Mouse (Mus musculus): ENCODE measurements around the gene Ccdc102a. TPM values are rescaled to one million over a fixed set of nuclear protein-coding genes. Genes with fewer than 3 reads are reported as not detected.

Ccdc102a gene
- total RNA-seq, 2 experiments from 2014 or later = 3.3 to 10.7 TPM

Other genes starting within 250 kb of the Ccdc102a start
- not detected in 2 replicates for gene Pllp, start 221.8 kb downstream of the Ccdc102a start, total RNA-seq (2015)
- gene Pllp, start 221.8 kb downstream of the Ccdc102a start, total RNA-seq (2017) = not detected in 2 replicates
- not detected in 2 replicates for gene Ccl22, start 172.5 kb downstream of the Ccdc102a start, total RNA-seq (2015)
- not detected in 2 replicates for gene Ccl22, start 172.5 kb downstream of the Ccdc102a start, total RNA-seq (2017)
- 0.13 and 0.18 TPM in 2 replicates for gene Cx3cl1, start 146.1 kb downstream of the Ccdc102a start, total RNA-seq (2015)
- not detected in 2 replicates for gene Cx3cl1, start 146.1 kb downstream of the Ccdc102a start, total RNA-seq (2017)
- gene Ccl17, start 107.6 kb downstream of the Ccdc102a start, total RNA-seq (2015) = 2.4 TPM in 1 of 2 replicates, not detected in the other
- 1.4 TPM in 1 of 2 replicates, not detected in the other for gene Ccl17, start 107.6 kb downstream of the Ccdc102a start, total RNA-seq (2017)
- gene Coq9, start 79.8 kb downstream of the Ccdc102a start, total RNA-seq (2015) = 12.8 and 16.6 TPM in 2 replicates
- gene Coq9, start 79.8 kb downstream of the Ccdc102a start, total RNA-seq (2017) = 22.1 and 24.8 TPM in 2 replicates
- 13.0 and 28.9 TPM in 2 replicates for gene Ciapin1, start 79.7 kb downstream of the Ccdc102a start, total RNA-seq (2015)
- gene Ciapin1, start 79.7 kb downstream of the Ccdc102a start, total RNA-seq (2017) = 13.5 and 19.5 TPM in 2 replicates
- gene Polr2c, start 60.6 kb downstream of the Ccdc102a start, total RNA-seq (2015) = 44.1 and 46.4 TPM in 2 replicates
- gene Polr2c, start 60.6 kb downstream of the Ccdc102a start, total RNA-seq (2017) = 40.3 and 43.5 TPM in 2 replicates
- 0.75 TPM in 1 of 2 replicates, not detected in the other for gene Dok4, start 41.8 kb downstream of the Ccdc102a start, total RNA-seq (2015)
- gene Dok4, start 41.8 kb downstream of the Ccdc102a start, total RNA-seq (2017) = 0.69 and 0.92 TPM in 2 replicates
- gene Adgrg5, start 5.6 kb upstream of the Ccdc102a start, total RNA-seq (2015) = 0.58 and 2.4 TPM in 2 replicates
- gene Adgrg5, start 5.6 kb upstream of the Ccdc102a start, total RNA-seq (2017) = 0.45 and 1.2 TPM in 2 replicates
- 7.3 and 7.8 TPM in 2 replicates for gene Adgrg1, start 56.7 kb upstream of the Ccdc102a start, total RNA-seq (2015)
- gene Adgrg1, start 56.7 kb upstream of the Ccdc102a start, total RNA-seq (2017) = 2.8 and 14.0 TPM in 2 replicates
- gene Adgrg3, start 99.6 kb upstream of the Ccdc102a start, total RNA-seq (2015) = 15.5 and 21.6 TPM in 2 replicates
- gene Adgrg3, start 99.6 kb upstream of the Ccdc102a start, total RNA-seq (2017) = 28.8 and 38.7 TPM in 2 replicates
- 0.38 and 0.52 TPM in 2 replicates for gene Drc7, start 137.0 kb upstream of the Ccdc102a start, total RNA-seq (2015)
- 0.18 and 0.33 TPM in 2 replicates for gene Drc7, start 137.0 kb upstream of the Ccdc102a start, total RNA-seq (2017)
- gene Katnb1, start 163.1 kb upstream of the Ccdc102a start, total RNA-seq (2015) = 3.7 and 6.7 TPM in 2 replicates
- 15.6 and 21.8 TPM in 2 replicates for gene Katnb1, start 163.1 kb upstream of the Ccdc102a start, total RNA-seq (2017)

Data from megakaryocyte, adult 5-6 weeks (primary cell).